Mouse (Mus musculus): ENCODE results near the gene Coq8a. TPM values are rescaled to one million over a fixed set of nuclear protein-coding genes. Genes with fewer than 3 reads are reported as not detected.
A peak's percentile ranks its signal among the peaks of the same experiment; 100 is the strongest.

Coq8a gene
- polyA plus RNA-seq, 1 experiment from 2014 or later: 20.4 TPM

GRCm38 (mm10) chr1:180222007-180222406 is 22.6 kb upstream of the Coq8a start:
- no peak overlapping the region for H3K4me3 ChIP-seq (replicated peaks)

GRCm38 (mm10) chr1:180220791-180221542 is 21.6 kb upstream of the Coq8a start:
- Histone ChIP-seq H3K27me3 (replicated peaks) (no peaks in the 10 kb centered on the region), H3K4me1 (replicated peaks) (peaks cover 6% of the 10 kb centered on the region; the same call in 1 of the 2 replicates), H3K36me3 (no peaks in the 10 kb centered on the region), H3K4me2 (replicated peaks) (no peak overlapping the region), H3K4me3 (replicated peaks) (no peak overlapping the region), H3K9me3 (no peaks in the 10 kb centered on the region), H3K27ac (no peak overlapping the region), H3K9ac (no peak overlapping the region)
- no peak for ATAC-seq
- WGBS: 87% methylated on average over 19 of the region's 19 CpGs

More at GRCm38 (mm10) chr1:180222007-180222406, 22.6 kb upstream of the Coq8a start:
- H3K36me3 ChIP-seq: no peaks in the 10 kb centered on the region
- no peak overlapping the region for H3K27ac ChIP-seq
- WGBS: 94% methylated on average over 1 of the region's 1 CpGs
- ATAC-seq: no peak
- H3K4me2 ChIP-seq (replicated peaks): no peak overlapping the region
- no peak overlapping the region for H3K9ac ChIP-seq
- H3K9me3 ChIP-seq: no peaks in the 10 kb centered on the region
- H3K4me1 ChIP-seq (replicated peaks): peaks cover 12% of the 10 kb centered on the region; the same call in 1 of the 2 replicates
- H3K27me3 ChIP-seq (replicated peaks): no peaks in the 10 kb centered on the region

- H3K27ac ChIP-seq: no peak overlapping the region
- H3K9me3 ChIP-seq: no peaks in the 10 kb centered on the region
- H3K36me3 ChIP-seq: no peaks in the 10 kb centered on the region
- no peaks in the 10 kb centered on the region; the same call in 1 of the 2 replicates for H3K4me1 ChIP-seq (replicated peaks)
- H3K4me2 ChIP-seq (replicated peaks): no peak overlapping the region
- no peak overlapping the region for H3K9ac ChIP-seq
- H3K4me3 ChIP-seq (replicated peaks): no peak overlapping the region
- no peaks in the 10 kb centered on the region for H3K27me3 ChIP-seq (replicated peaks)
- 55% methylated on average over 5 of the region's 5 CpGs for WGBS
- no peak for ATAC-seq
These were observed 17.3 kb upstream of the Coq8a start for GRCm38 (mm10) chr1:180216541-180217276.

- Histone ChIP-seq H3K4me3 (replicated peaks) (no peak overlapping the region), H3K9me3 (no peaks in the 10 kb centered on the region), H3K27ac (no peak overlapping the region), H3K9ac (no peak overlapping the region), H3K27me3 (replicated peaks) (no peaks in the 10 kb centered on the region), H3K4me1 (replicated peaks) (no peaks in the 10 kb centered on the region; the same call in 1 of the 2 replicates), H3K4me2 (replicated peaks) (no peak overlapping the region), H3K36me3 (no peaks in the 10 kb centered on the region)
- 18% methylated on average over 4 of the region's 4 CpGs for WGBS
- peak; percentile 90 for ATAC-seq
These were observed 15.6 kb upstream of the Coq8a start for GRCm38 (mm10) chr1:180215044-180215443.

GRCm38 (mm10) chr1:180212911-180213310 is 13.5 kb upstream of the Coq8a start:
- H3K27me3 ChIP-seq (replicated peaks): no peaks in the 10 kb centered on the region
- H3K36me3 ChIP-seq: no peaks in the 10 kb centered on the region
- no peak overlapping the region for H3K27ac ChIP-seq
- H3K4me2 ChIP-seq (replicated peaks): no peak overlapping the region
- H3K9ac ChIP-seq: no peak overlapping the region
- no peaks in the 10 kb centered on the region; the same call in 1 of the 2 replicates for H3K4me1 ChIP-seq (replicated peaks)
- no peak for ATAC-seq
- no peaks in the 10 kb centered on the region for H3K9me3 ChIP-seq
- WGBS: 79% methylated on average over 5 of the region's 5 CpGs
- no peak overlapping the region for H3K4me3 ChIP-seq (replicated peaks)

- Histone ChIP-seq H3K4me1 (replicated peaks) (no peaks in the 10 kb centered on the region), H3K4me2 (replicated peaks) (no peak overlapping the region), H3K27ac (no peak overlapping the region), H3K9me3 (no peaks in the 10 kb centered on the region), H3K4me3 (replicated peaks) (no peak overlapping the region), H3K36me3 (no peaks in the 10 kb centered on the region), H3K27me3 (replicated peaks) (no peaks in the 10 kb centered on the region), H3K9ac (no peak overlapping the region)
- 77% methylated on average over 9 of the region's 9 CpGs for whole genome bisulfite sequencing
- ATAC-seq: no peak
These were observed 11.4 kb upstream of the Coq8a start for GRCm38 (mm10) chr1:180210781-180211271.

GRCm38 (mm10) chr1:180210031-180210432 is 10.6 kb upstream of the Coq8a start:
- Histone ChIP-seq H3K27me3 (replicated peaks) (no peaks in the 10 kb centered on the region), H3K4me3 (replicated peaks) (no peak overlapping the region), H3K4me1 (replicated peaks) (no peaks in the 10 kb centered on the region), H3K9me3 (no peaks in the 10 kb centered on the region), H3K27ac (no peak overlapping the region), H3K36me3 (no peaks in the 10 kb centered on the region), H3K9ac (no peak overlapping the region), H3K4me2 (replicated peaks) (no peak overlapping the region)
- WGBS: 78% methylated on average over 4 of the region's 4 CpGs
- peak; percentile 32; the same call in 1 of the 2 replicates for ATAC-seq

GRCm38 (mm10) chr1:180208370-180208769 is 9.0 kb upstream of the Coq8a start:
- Histone ChIP-seq H3K9me3 (no peaks in the 10 kb centered on the region), H3K27me3 (replicated peaks) (no peaks in the 10 kb centered on the region), H3K4me1 (replicated peaks) (no peaks in the 10 kb centered on the region), H3K4me2 (replicated peaks) (no peak overlapping the region), H3K9ac (no peak overlapping the region), H3K27ac (no peak overlapping the region), H3K36me3 (no peaks in the 10 kb centered on the region), H3K4me3 (replicated peaks) (no peak overlapping the region)
- 75% methylated on average over 3 of the region's 3 CpGs for WGBS
- no peak for ATAC-seq

GRCm38 (mm10) chr1:180200722-180201121 is 1.3 kb upstream of the Coq8a start:
- Histone ChIP-seq H3K4me1 (replicated peaks) (peaks cover 5% of the 10 kb centered on the region), H3K27me3 (replicated peaks) (no peaks in the 10 kb centered on the region), H3K4me2 (replicated peaks) (no peak overlapping the region), H3K9me3 (no peaks in the 10 kb centered on the region), H3K9ac (no peak overlapping the region), H3K27ac (no peak overlapping the region), H3K36me3 (no peaks in the 10 kb centered on the region), H3K4me3 (replicated peaks) (no peak overlapping the region)
- ATAC-seq: no peak
- WGBS: 51% methylated on average over 5 of the region's 5 CpGs

- Histone ChIP-seq H3K27ac (no peak overlapping the region), H3K9me3 (no peaks in the 10 kb centered on the region), H3K27me3 (replicated peaks) (no peaks in the 10 kb centered on the region), H3K4me3 (replicated peaks) (no peak overlapping the region), H3K4me1 (replicated peaks) (peaks cover 11% of the 10 kb centered on the region), H3K36me3 (no peaks in the 10 kb centered on the region), H3K9ac (no peak overlapping the region), H3K4me2 (replicated peaks) (no peak overlapping the region)
- ATAC-seq: no peak
- 62% methylated on average over 4 of the region's 4 CpGs for WGBS
These were observed 281 bp upstream of the Coq8a start for GRCm38 (mm10) chr1:180199715-180200050.

- Histone ChIP-seq H3K27me3 (replicated peaks) (no peaks in the 10 kb centered on the region), H3K4me3 (replicated peaks) (no peak overlapping the region), H3K4me1 (replicated peaks) (peaks cover 13% of the 10 kb centered on the region), H3K36me3 (no peaks in the 10 kb centered on the region), H3K9me3 (no peaks in the 10 kb centered on the region), H3K9ac (no peak overlapping the region), H3K4me2 (replicated peaks) (no peak overlapping the region), H3K27ac (no peak overlapping the region)
- 60% methylated on average over 3 of the region's 3 CpGs for WGBS
- ATAC-seq: no peak
These were observed 1.4 kb downstream of the Coq8a start for GRCm38 (mm10) chr1:180197956-180198355.

GRCm38 (mm10) chr1:180196508-180196907 is 2.9 kb downstream of the Coq8a start:
- Histone ChIP-seq H3K4me1 (replicated peaks) (peaks cover 13% of the 10 kb centered on the region), H3K9me3 (no peaks in the 10 kb centered on the region), H3K36me3 (no peaks in the 10 kb centered on the region), H3K27ac (no peak overlapping the region), H3K27me3 (replicated peaks) (no peaks in the 10 kb centered on the region), H3K4me3 (replicated peaks) (no peak overlapping the region; the same call in 1 of the 2 replicates), H3K4me2 (replicated peaks) (peak overlapping the region; percentile 95), H3K9ac (0 out of 2 replicates have a peak overlapping the region, but pooled peaks have one; percentile 31)
- ATAC-seq: no peak; the same call in 1 of the 2 replicates
- 95% methylated on average over 9 of the region's 9 CpGs for WGBS
